Comparison of ENCODE assay signal across 17 mouse cellular contexts in genomic region chr16:18589080-18589621, GRCm38 (mm10). TPM values are rescaled to one million over a fixed set of nuclear protein-coding genes. Genes with fewer than 3 reads are reported as not detected.
DNase-seq lines count a peak whose midpoint lies in the region; ATAC-seq and TF ChIP-seq lines count a peak whose summit lies in the region.
"Had no signal": no experiment of that assay in that cellular context is flagged by ENCODE, and none has a peak within 500 bp of the region (broad histone marks: within the 10 kb centered on the region; RNA-seq: fewer than 3 reads in every experiment).

No protein-coding gene starts in this region.

- H3K36me3 ChIP-seq in forebrain, embryonic 12.5 days (replicated peaks) = no peaks in the 10 kb centered on the region
- H3K36me3 ChIP-seq in forebrain, embryonic 13.5 days (ENCODE audit: poor library complexity, severe bottlenecking) = no peaks in the 10 kb centered on the region
- no peaks in the 10 kb centered on the region for H3K36me3 ChIP-seq in lung, embryonic 14.5 days (ENCODE audit: insufficient read depth)
- H3K36me3 ChIP-seq in limb, embryonic 13.5 days = no peaks in the 10 kb centered on the region
- H3K36me3 ChIP-seq: heart, embryonic 15.5 days; stomach, embryonic 15.5 days had no signal

- no peak for DNase-seq in lung, embryonic 14.5 days
- DNase-seq in lung, adult 2 months = no peak
- DNase-seq in ZHBTc4 (ENCODE audit: low read depth, low spot score) = peak; percentile 33
- no peak for DNase-seq in gastrocnemius, adult 2 months
- DNase-seq in left cerebral cortex, adult 8-10 months (ENCODE audit: low spot score in 2 of 2) = no peak
- DNase-seq: adrenal gland, adult 8-10 months; cerebellum, adult 9-10 months; gastrocnemius, postnatal 10 days; kidney, adult 9 months; thymus, postnatal 25 days had no signal

- no peaks in the 10 kb centered on the region for H3K9me3 ChIP-seq in forebrain, embryonic 12.5 days
- no peaks in the 10 kb centered on the region for H3K9me3 ChIP-seq in forebrain, embryonic 13.5 days (replicated peaks)
- no peaks in the 10 kb centered on the region for H3K9me3 ChIP-seq in lung, embryonic 14.5 days (ENCODE audit: low read depth, low read length)
- H3K9me3 ChIP-seq in limb, embryonic 13.5 days = no peaks in the 10 kb centered on the region
- H3K9me3 ChIP-seq: heart, embryonic 15.5 days; stomach, embryonic 15.5 days had no signal

- no peak for TF ChIP-seq POLR2A in lung, adult 2 months (IDR thresholded peaks at IDR 0.05; ENCODE audit: borderline replicate concordance, extremely low read depth, low read depth, low read length)

- H3K27ac ChIP-seq in forebrain, embryonic 12.5 days = no peak overlapping the region
- no peak overlapping the region for H3K27ac ChIP-seq in forebrain, embryonic 13.5 days
- H3K27ac ChIP-seq in lung, embryonic 14.5 days (ENCODE audit: low read depth) = no peak overlapping the region
- H3K27ac ChIP-seq in limb, embryonic 13.5 days = no peak overlapping the region
- no peak overlapping the region for H3K27ac ChIP-seq in gastrocnemius, adult 2 months
- H3K27ac ChIP-seq: heart, embryonic 15.5 days; left cerebral cortex, adult 2 months; stomach, embryonic 15.5 days had no signal

- peak overlapping the region; percentile 25; the same call in 1 of the 2 replicates for H3K4me3 ChIP-seq in forebrain, embryonic 12.5 days (replicated peaks)
- no peak overlapping the region for H3K4me3 ChIP-seq in forebrain, embryonic 13.5 days
- H3K4me3 ChIP-seq in lung, embryonic 14.5 days (ENCODE audit: low read depth, low read length) = peak overlapping the region; percentile 59
- no peak overlapping the region for H3K4me3 ChIP-seq in lung, adult 2 months (replicated peaks; ENCODE audit: extremely low read depth, low read depth, low read length)
- peak overlapping the region; percentile 38; the same call in 1 of the 2 replicates for H3K4me3 ChIP-seq in limb, embryonic 13.5 days
- H3K4me3 ChIP-seq in gastrocnemius, adult 2 months = no peak overlapping the region
- H3K4me3 ChIP-seq: left cerebral cortex, adult 2 months had no signal

- H3K27me3 ChIP-seq in forebrain, embryonic 12.5 days = peaks cover 98% of the 10 kb centered on the region
- H3K27me3 ChIP-seq in forebrain, embryonic 13.5 days = peaks cover 97% of the 10 kb centered on the region
- peaks cover 82% of the 10 kb centered on the region for H3K27me3 ChIP-seq in lung, embryonic 14.5 days (ENCODE audit: insufficient read depth, low read length)
- peaks cover 96% of the 10 kb centered on the region for H3K27me3 ChIP-seq in limb, embryonic 13.5 days

- ATAC-seq in forebrain, embryonic 12.5 days (ENCODE audit: low FRiP score) = no peak
- ATAC-seq in forebrain, embryonic 13.5 days = no peak
- no peak for ATAC-seq in lung, embryonic 14.5 days (ENCODE audit: insufficient read depth)
- ATAC-seq in limb, embryonic 13.5 days (ENCODE audit: low FRiP score, low read depth) = no peak
- ATAC-seq: forebrain, embryonic 16.5 days had no signal

- H3K9ac ChIP-seq in forebrain, embryonic 12.5 days = no peak overlapping the region
- no peak overlapping the region for H3K9ac ChIP-seq in forebrain, embryonic 13.5 days
- H3K9ac ChIP-seq in lung, embryonic 14.5 days = no peak overlapping the region
- H3K9ac ChIP-seq in limb, embryonic 13.5 days = no peak overlapping the region
- H3K9ac ChIP-seq: heart, embryonic 15.5 days; stomach, embryonic 15.5 days had no signal

- peaks cover 43% of the 10 kb centered on the region for H3K4me1 ChIP-seq in forebrain, embryonic 12.5 days
- peaks cover 39% of the 10 kb centered on the region for H3K4me1 ChIP-seq in forebrain, embryonic 13.5 days
- H3K4me1 ChIP-seq in lung, embryonic 14.5 days (ENCODE audit: insufficient read depth) = 0 out of 2 replicates have a peak, but pooled peaks cover 3% of the 10 kb centered on the region
- H3K4me1 ChIP-seq in lung, adult 2 months (ENCODE audit: control insufficient read depth, insufficient read depth, low read length) = no peaks in the 10 kb centered on the region
- peaks cover 43% of the 10 kb centered on the region for H3K4me1 ChIP-seq in limb, embryonic 13.5 days

- TF ChIP-seq CTCF in lung, embryonic 14.5 days (IDR thresholded peaks at IDR 0.05; ENCODE audit: low read depth) = no peak
- no peak for TF ChIP-seq CTCF in lung, adult 2 months (IDR thresholded peaks at IDR 0.05; ENCODE audit: insufficient read depth, low read length)
- no peak for TF ChIP-seq CTCF in gastrocnemius, adult 2 months (IDR thresholded peaks at IDR 0.05)

- intact Hi-C loops in gastrocnemius, adult 2 months (cut with DNase I) = no loop called here

- H3K4me2 ChIP-seq in forebrain, embryonic 12.5 days = no peak overlapping the region
- H3K4me2 ChIP-seq in forebrain, embryonic 13.5 days = no peak overlapping the region
- H3K4me2 ChIP-seq in lung, embryonic 14.5 days = peak overlapping the region; percentile 86
- no peak overlapping the region for H3K4me2 ChIP-seq in limb, embryonic 13.5 days (replicated peaks)

- 8% methylated on average over 9 of the region's 9 CpGs for WGBS in forebrain, embryonic 12.5 days
- 10% methylated on average over 9 of the region's 9 CpGs for WGBS in forebrain, embryonic 13.5 days
- 39% methylated on average over 9 of the region's 9 CpGs for WGBS in lung, embryonic 14.5 days
- WGBS in lung, adult 2 months = 72% methylated on average over 9 of the region's 9 CpGs
- 31% methylated on average over 9 of the region's 9 CpGs for WGBS in limb, embryonic 13.5 days

RNA-seq across cellular contexts. Expression of gene Tbx1, which starts 1.3 kb away (rescaled TPM):
- polyA plus RNA-seq in forebrain, embryonic 12.5 days (2016; fragmentation: Nextera tagmentation; extraction: Ambion mirVana) = 1.3 and 1.7 TPM in 2 replicates
- 0.39 and 0.56 TPM in 2 replicates for polyA plus RNA-seq in forebrain, embryonic 13.5 days (2015; fragmentation: Nextera tagmentation; extraction: Ambion mirVana)
- 12.0 and 15.8 TPM in 2 replicates for polyA plus RNA-seq in lung, embryonic 14.5 days (2014; fragmentation: Nextera tagmentation; extraction: Ambion mirVana)
- 32.5 and 38.4 TPM in 2 replicates for polyA plus RNA-seq in lung, adult 2 months (2012; rRNA removed)
- 5.5 and 6.0 TPM in 2 replicates for polyA plus RNA-seq in limb, embryonic 13.5 days (2015; fragmentation: Nextera tagmentation; extraction: Ambion mirVana)
- total RNA-seq in gastrocnemius, adult 2 months (2021) = 1 to 10 TPM; 1.2 to 4.7 TPM
- 1 to 10 TPM; 1.0 to 2.1 (median 1.6) TPM for total RNA-seq in left cerebral cortex, adult 8-10 months (2022)
- total RNA-seq: adrenal gland, adult 8-10 months had no signal

RNA-seq across cellular contexts. Expression of gene Gp1bb, which starts 33.1 kb away (rescaled TPM):
- polyA plus RNA-seq in forebrain, embryonic 12.5 days (2016; fragmentation: Nextera tagmentation; extraction: Ambion mirVana) = 4.4 and 5.7 TPM in 2 replicates
- 5.1 and 6.0 TPM in 2 replicates for polyA plus RNA-seq in forebrain, embryonic 13.5 days (2015; fragmentation: Nextera tagmentation; extraction: Ambion mirVana)
- 3.8 and 4.1 TPM in 2 replicates for polyA plus RNA-seq in lung, embryonic 14.5 days (2014; fragmentation: Nextera tagmentation; extraction: Ambion mirVana)
- 9.7 and 15.5 TPM in 2 replicates for polyA plus RNA-seq in lung, adult 2 months (2012; rRNA removed)
- polyA plus RNA-seq in limb, embryonic 13.5 days (2015; fragmentation: Nextera tagmentation; extraction: Ambion mirVana) = 2.6 and 3.6 TPM in 2 replicates
- not detected for total RNA-seq in gastrocnemius, adult 2 months (2021)
- 1 to 10 TPM in 1 of 4 experiments, under 1 TPM in 2, not detected in 1; 0.36 to 1.1 (median 0.93) TPM for total RNA-seq in left cerebral cortex, adult 8-10 months (2022)
- total RNA-seq: adrenal gland, adult 8-10 months; gastrocnemius, postnatal 10 days had no signal

RNA-seq across cellular contexts. Expression of gene Gm49601, which starts 37.1 kb away (rescaled TPM):
- 10.6 and 10.7 TPM in 2 replicates for polyA plus RNA-seq in forebrain, embryonic 12.5 days (2016; fragmentation: Nextera tagmentation; extraction: Ambion mirVana)
- 10.0 and 18.2 TPM in 2 replicates for polyA plus RNA-seq in forebrain, embryonic 13.5 days (2015; fragmentation: Nextera tagmentation; extraction: Ambion mirVana)
- polyA plus RNA-seq in lung, embryonic 14.5 days (2014; fragmentation: Nextera tagmentation; extraction: Ambion mirVana) = 1.2 and 1.7 TPM in 2 replicates
- 3.6 and 9.4 TPM in 2 replicates for polyA plus RNA-seq in lung, adult 2 months (2012; rRNA removed)
- 5.9 and 6.0 TPM in 2 replicates for polyA plus RNA-seq in limb, embryonic 13.5 days (2015; fragmentation: Nextera tagmentation; extraction: Ambion mirVana)
- 1 to 10 TPM in 1 of 2 experiments, under 1 TPM in 1; 0.61 to 1.1 TPM for total RNA-seq in gastrocnemius, adult 2 months (2021)
- total RNA-seq in left cerebral cortex, adult 8-10 months (2022) = 100 to 1,000 TPM; 207 to 234 (median 219) TPM

RNA-seq across cellular contexts. Expression of gene Sept5, which starts 40.6 kb away (rescaled TPM):
- 68.4 and 69.3 TPM in 2 replicates for polyA plus RNA-seq in forebrain, embryonic 12.5 days (2016; fragmentation: Nextera tagmentation; extraction: Ambion mirVana)
- 115 and 120 TPM in 2 replicates for polyA plus RNA-seq in forebrain, embryonic 13.5 days (2015; fragmentation: Nextera tagmentation; extraction: Ambion mirVana)
- polyA plus RNA-seq in lung, embryonic 14.5 days (2014; fragmentation: Nextera tagmentation; extraction: Ambion mirVana) = 19.3 and 20.1 TPM in 2 replicates
- polyA plus RNA-seq in lung, adult 2 months (2012; rRNA removed) = 9.0 and 22.0 TPM in 2 replicates
- polyA plus RNA-seq in limb, embryonic 13.5 days (2015; fragmentation: Nextera tagmentation; extraction: Ambion mirVana) = 37.0 and 41.7 TPM in 2 replicates
- total RNA-seq in gastrocnemius, adult 2 months (2021) = 1 to 10 TPM; 3.1 to 6.1 TPM
- 100 to 1,000 TPM; 759 to 812 (median 777) TPM for total RNA-seq in left cerebral cortex, adult 8-10 months (2022)

Comparison
In these comparisons a context has a peak if more than half of its experiments do, and no peak if none do; other contexts are left out.
1. H3K4me3 ChIP-seq: peak in forebrain, embryonic 12.5 days (single experiment), lung, embryonic 14.5 days (single experiment) and limb, embryonic 13.5 days (single experiment); none in forebrain, embryonic 13.5 days (single experiment), lung, adult 2 months (single experiment) and gastrocnemius, adult 2 months (single experiment).